Mouse (Mus musculus): ENCODE measurements around the gene Dnmt3b.
"Not testable (repeated sequence)": the region's sequence is repeated elsewhere in the genome, so short reads cannot be mapped to it uniquely, and the experiment has no call there.

Dnmt3b gene

GRCm38 (mm10) chr2:153638977-153639680, 10.1 kb upstream of the Dnmt3b start:
- DNase-seq, result no peak

DNA sequence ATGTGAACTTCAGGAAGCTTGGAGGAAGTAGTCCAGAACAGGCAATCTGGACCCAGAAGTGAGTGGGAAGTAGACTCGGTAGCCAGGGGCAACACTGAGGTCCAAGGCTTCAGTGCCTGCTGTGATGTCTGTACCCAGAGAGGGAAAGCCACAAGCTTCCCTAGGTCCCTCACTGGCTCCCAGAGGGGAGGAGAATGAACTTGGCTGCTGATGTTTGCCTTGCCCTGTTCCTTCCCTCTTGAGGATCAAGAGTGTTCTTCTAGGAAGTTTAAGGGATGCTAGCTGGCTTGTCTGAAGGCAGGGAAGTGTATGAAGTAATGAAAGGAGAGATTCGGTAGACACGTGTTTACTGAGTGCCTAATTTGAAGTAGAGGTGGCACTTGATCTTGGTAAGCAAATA, 6.8 kb upstream of the Dnmt3b start:
- DNase-seq, result no peak

GRCm38 (mm10) chr2:153642999-153643398, 6.3 kb upstream of the Dnmt3b start:
- DNase-seq, result no peak

DNA sequence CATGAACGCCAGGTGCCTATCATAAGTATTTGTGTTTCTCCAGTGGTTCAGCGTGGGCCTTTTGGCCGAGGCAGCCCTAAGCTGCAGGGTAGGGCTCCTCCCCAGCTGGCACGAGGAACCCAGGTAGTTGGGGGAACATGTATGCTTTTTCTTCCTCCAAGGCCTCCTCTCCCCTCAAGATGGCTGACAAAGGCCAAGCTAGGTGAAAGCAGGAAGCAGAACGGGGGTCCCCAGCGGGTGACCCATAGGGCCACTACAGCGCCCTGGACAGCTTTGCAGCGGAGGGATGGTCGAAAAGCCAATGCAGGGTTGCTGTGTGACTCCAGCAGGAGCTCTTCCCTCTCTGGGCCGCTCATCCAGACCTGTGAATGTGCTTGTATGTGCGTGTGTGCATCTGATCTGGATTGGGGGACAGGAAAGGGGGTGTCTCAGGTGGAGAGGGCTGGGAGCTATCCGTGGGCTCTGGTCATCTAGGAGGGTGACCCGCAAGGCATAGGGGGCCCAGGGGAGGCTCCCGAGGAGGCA, 415 bp upstream of the Dnmt3b start:
- DNase-seq, result peak in 1 of 2 experiments; percentile 14

DNA sequence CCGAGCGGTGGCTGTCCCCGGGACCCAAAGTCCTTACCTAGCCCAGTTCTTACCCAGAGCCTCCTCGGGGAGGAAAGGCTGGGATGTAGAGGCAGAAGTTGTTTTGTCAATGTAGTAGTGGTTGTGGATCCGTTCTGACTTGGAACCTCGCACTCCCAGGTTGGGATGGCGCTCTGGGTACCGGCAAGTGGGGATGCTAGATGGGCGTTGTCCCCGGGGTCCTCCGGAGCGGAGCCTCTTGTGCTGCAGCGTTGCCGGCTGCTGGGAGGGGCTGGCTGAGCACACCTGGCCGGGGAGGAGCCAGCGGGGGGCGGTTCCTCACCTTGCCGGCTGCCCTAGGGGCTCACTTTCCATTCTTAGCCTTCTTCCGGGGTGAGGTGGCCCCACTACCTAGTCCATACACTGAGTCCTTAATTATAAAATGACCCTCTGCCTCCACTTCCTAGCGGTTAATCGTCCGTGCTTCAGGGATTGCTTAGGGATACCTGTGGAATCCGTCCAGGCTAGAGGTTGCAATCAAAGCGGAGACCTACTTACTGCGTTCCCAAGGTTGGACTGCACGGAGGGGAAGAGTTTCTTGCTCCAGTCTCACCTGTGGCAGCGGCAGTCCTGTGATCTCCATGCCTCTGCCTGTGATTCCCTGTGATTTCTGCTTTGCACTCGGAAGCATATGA, 901 bp downstream of the Dnmt3b start:
- peak; percentile 55 to 59 for DNase-seq

GRCm38 (mm10) chr2:153651681-153652080, 2.4 kb downstream of the Dnmt3b start:
- DNase-seq, result no peak

- not testable (repeated sequence) for DNase-seq
Measured at GRCm38 (mm10) chr2:153657659-153658058, 8.4 kb downstream of the Dnmt3b start.

- no peak for DNase-seq
Measured at GRCm38 (mm10) chr2:153660616-153661015, 11.4 kb downstream of the Dnmt3b start.

- DNase-seq, result no peak
Measured at GRCm38 (mm10) chr2:153665401-153665800, 16.2 kb downstream of the Dnmt3b start.

- no peak for DNase-seq
Measured at GRCm38 (mm10) chr2:153668754-153669376, 19.6 kb downstream of the Dnmt3b start.

DNA sequence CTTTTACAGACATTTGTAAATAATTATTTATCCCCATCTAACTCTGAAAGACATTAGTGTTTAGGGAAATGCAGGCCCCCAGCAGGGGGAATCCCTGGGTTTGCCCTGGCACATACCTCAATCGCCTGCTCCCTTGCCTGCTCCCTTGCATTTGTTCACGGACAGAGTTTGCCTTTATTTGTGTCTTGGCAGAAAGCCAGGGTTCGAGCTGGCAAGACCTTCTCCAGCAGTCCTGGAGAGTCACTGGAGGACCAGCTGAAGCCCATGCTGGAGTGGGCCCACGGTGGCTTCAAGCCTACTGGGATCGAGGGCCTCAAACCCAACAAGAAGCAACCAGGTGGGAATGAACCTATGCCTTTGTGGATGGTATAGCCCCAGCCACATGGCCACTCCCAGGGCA, 20.9 kb downstream of the Dnmt3b start:
- no peak for DNase-seq

DNA sequence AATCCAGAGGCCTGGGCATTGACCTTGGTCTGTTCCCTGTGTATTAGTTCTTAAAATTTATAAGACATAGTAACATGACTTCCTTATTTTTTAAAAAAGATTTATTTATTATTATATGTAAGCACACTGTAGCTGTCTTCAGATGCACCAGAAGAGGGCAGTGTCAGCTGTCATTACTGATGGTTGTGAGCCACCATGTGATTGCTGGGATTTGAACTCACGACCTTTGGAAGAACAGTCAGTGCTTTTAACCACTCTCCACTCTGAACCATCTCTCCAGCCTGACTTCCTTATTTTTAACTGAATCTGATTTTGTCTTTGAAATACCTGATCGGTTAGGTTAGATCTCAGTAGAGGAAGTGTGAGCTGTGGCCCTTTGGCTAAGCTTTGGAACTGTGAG, 23.4 kb downstream of the Dnmt3b start:
- DNase-seq, result no peak

- DNase-seq, result not testable (repeated sequence)
Measured at GRCm38 (mm10) chr2:153675364-153675763, 26.1 kb downstream of the Dnmt3b start.

- DNase-seq, result no peak
Measured at GRCm38 (mm10) chr2:153676944-153677343, 27.7 kb downstream of the Dnmt3b start.

- DNase-seq, result no peak
Measured at GRCm38 (mm10) chr2:153677550-153677949, 28.3 kb downstream of the Dnmt3b start.

GRCm38 (mm10) chr2:153679959-153680358, 30.7 kb downstream of the Dnmt3b start:
- DNase-seq, result no peak

GRCm38 (mm10) chr2:153693413-153693812, 44.2 kb downstream of the Dnmt3b start:
- not testable (repeated sequence) for DNase-seq

- DNase-seq, result peak; percentile 83
Measured at GRCm38 (mm10) chr2:153694462-153695085, 45.3 kb downstream of the Dnmt3b start.

DNA sequence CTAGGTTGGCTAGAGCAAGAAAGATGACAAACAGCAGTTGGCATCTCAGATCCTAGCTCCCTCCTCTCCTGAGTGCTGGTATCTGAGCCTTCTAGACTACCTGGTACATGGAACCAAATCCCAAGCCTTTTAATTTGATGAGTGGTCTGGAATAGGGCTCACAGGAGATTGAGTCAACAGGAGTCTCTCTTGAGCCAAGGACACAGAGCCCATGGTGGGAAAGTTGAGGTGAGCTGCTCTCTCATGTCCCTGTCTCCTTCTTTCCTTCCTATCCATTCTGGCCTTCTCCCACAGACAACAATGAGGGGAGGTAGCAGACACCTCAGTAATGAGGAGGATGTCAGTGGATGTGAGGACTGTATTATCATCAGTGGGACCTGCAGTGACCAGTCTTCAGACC, 47.1 kb downstream of the Dnmt3b start, which contains the start of gene Dnmt3c:
TSS of gene Dnmt3c (plus strand) at position 301 of the 400 bp plus-strand sequence.
- DNase-seq, result no peak

- no peak for DNase-seq
Measured at GRCm38 (mm10) chr2:153703389-153703788, 54.1 kb downstream of the Dnmt3b start.

DNA sequence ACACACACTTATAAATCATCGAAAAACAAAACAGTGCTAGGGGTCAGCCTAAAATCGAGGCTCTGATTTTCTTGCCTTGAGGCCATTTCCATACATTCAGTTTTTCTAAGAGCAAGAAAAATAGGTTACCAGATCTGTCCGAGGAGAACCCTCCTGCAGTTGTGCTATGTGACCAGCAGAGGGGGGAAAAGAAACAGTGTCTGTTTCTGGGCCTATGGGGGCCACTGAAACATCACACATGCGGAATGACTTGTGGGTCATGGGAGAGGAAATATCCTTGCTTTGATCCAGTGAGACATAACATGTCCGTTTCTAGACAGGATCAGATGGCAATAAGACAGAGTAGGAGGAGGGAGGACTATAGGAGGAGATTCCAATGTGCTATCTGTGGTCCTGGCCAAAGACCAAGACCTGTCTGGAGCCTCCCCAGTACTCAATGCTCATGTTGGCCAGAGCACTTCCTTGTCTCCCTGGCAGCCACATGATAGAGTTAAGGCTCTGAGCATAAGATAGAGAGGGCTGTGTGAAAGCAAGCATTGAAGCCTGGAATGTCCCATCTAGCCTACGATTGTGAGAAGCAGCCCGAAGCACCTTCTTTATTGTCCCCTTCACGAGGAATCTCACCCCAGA, 61.6 kb downstream of the Dnmt3b start:
- DNase-seq, result peak; percentile 31 to 40

GRCm38 (mm10) chr2:153712646-153713091, 63.4 kb downstream of the Dnmt3b start:
- DNase-seq, result no peak

GRCm38 (mm10) chr2:153713227-153713626, 64.0 kb downstream of the Dnmt3b start:
- DNase-seq, result no peak
